Mouse (Mus musculus): Measurements from ENCODE around the gene Clca3a1. TPM values are rescaled to one million over a fixed set of nuclear protein-coding genes. Genes with fewer than 3 reads are reported as not detected.

The Clca3a1 gene
- polyA plus RNA-seq, 1 experiment: 1.0 TPM

GRCm38 (mm10) chr3:144719088-144719900 lies 41.5 kb downstream of the Clca3a1 start:
- Histone ChIP-seq H3K27ac (ENCODE audit: control insufficient read depth, insufficient read depth, low read length) (peak overlapping the region; percentile 90), H3K4me3 (ENCODE audit: control insufficient read depth, insufficient read depth, low read length) (peak overlapping the region; percentile 94), H3K27me3 (ENCODE audit: control insufficient read depth, insufficient read depth, low read length) (no peaks in the 10 kb centered on the region), H3K36me3 (ENCODE audit: control insufficient read depth, insufficient read depth, low read length) (no peaks in the 10 kb centered on the region), H3K4me1 (replicated peaks; ENCODE audit: control insufficient read depth, insufficient read depth, low read length) (peaks cover 13% of the 10 kb centered on the region)
- TF ChIP-seq CTCF (IDR thresholded peaks at IDR 0.05; ENCODE audit: borderline replicate concordance, control insufficient read depth, extremely low read depth, insufficient read depth, low read length, poor library complexity) (no peak), POLR2A (IDR thresholded peaks at IDR 0.05; ENCODE audit: control insufficient read depth, extremely low read depth, insufficient read depth, low read length, poor library complexity) (no peak)
- under 1% methylated on average over 56 of the region's 56 CpGs for WGBS
- DNase-seq: peak; percentile 80

GRCm38 (mm10) chr3:144718706-144719087 lies 42.1 kb downstream of the Clca3a1 start:
- Histone ChIP-seq H3K36me3 (ENCODE audit: control insufficient read depth, insufficient read depth, low read length) (no peaks in the 10 kb centered on the region), H3K27me3 (ENCODE audit: control insufficient read depth, insufficient read depth, low read length) (no peaks in the 10 kb centered on the region), H3K4me1 (replicated peaks; ENCODE audit: control insufficient read depth, insufficient read depth, low read length) (peaks cover 15% of the 10 kb centered on the region), H3K4me3 (ENCODE audit: control insufficient read depth, insufficient read depth, low read length) (no peak overlapping the region; the same call in 1 of the 2 replicates), H3K27ac (ENCODE audit: control insufficient read depth, insufficient read depth, low read length) (no peak overlapping the region; the same call in 1 of the 2 replicates)
- 13% methylated on average over 7 of the region's 7 CpGs for WGBS
- no peak for DNase-seq
- TF ChIP-seq CTCF (IDR thresholded peaks at IDR 0.05; ENCODE audit: borderline replicate concordance, control insufficient read depth, extremely low read depth, insufficient read depth, low read length, poor library complexity) (no peak), POLR2A (IDR thresholded peaks at IDR 0.05; ENCODE audit: control insufficient read depth, extremely low read depth, insufficient read depth, low read length, poor library complexity) (no peak)

- Histone ChIP-seq H3K4me1 (replicated peaks; ENCODE audit: control insufficient read depth, insufficient read depth, low read length) (peaks cover 15% of the 10 kb centered on the region), H3K27ac (ENCODE audit: control insufficient read depth, insufficient read depth, low read length) (no peak overlapping the region), H3K36me3 (ENCODE audit: control insufficient read depth, insufficient read depth, low read length) (no peaks in the 10 kb centered on the region), H3K4me3 (ENCODE audit: control insufficient read depth, insufficient read depth, low read length) (no peak overlapping the region), H3K27me3 (ENCODE audit: control insufficient read depth, insufficient read depth, low read length) (no peaks in the 10 kb centered on the region)
- TF ChIP-seq POLR2A (IDR thresholded peaks at IDR 0.05; ENCODE audit: control insufficient read depth, extremely low read depth, insufficient read depth, low read length, poor library complexity): no peak
- no peak for TF ChIP-seq CTCF (IDR thresholded peaks at IDR 0.05; ENCODE audit: borderline replicate concordance, control insufficient read depth, extremely low read depth, insufficient read depth, low read length, poor library complexity)
- 92% methylated on average over 6 of the region's 6 CpGs for WGBS
- DNase-seq: no peak
These were observed 42.9 kb downstream of the Clca3a1 start for GRCm38 (mm10) chr3:144717835-144718234.

- Histone ChIP-seq H3K27me3 (ENCODE audit: control insufficient read depth, insufficient read depth, low read length) (no peaks in the 10 kb centered on the region), H3K36me3 (ENCODE audit: control insufficient read depth, insufficient read depth, low read length) (peaks cover 5% of the 10 kb centered on the region), H3K4me1 (replicated peaks; ENCODE audit: control insufficient read depth, insufficient read depth, low read length) (peaks cover 15% of the 10 kb centered on the region), H3K4me3 (ENCODE audit: control insufficient read depth, insufficient read depth, low read length) (no peak overlapping the region), H3K27ac (ENCODE audit: control insufficient read depth, insufficient read depth, low read length) (no peak overlapping the region)
- WGBS: 92% methylated on average over 3 of the region's 3 CpGs
- no peak for DNase-seq
- TF ChIP-seq CTCF (IDR thresholded peaks at IDR 0.05; ENCODE audit: borderline replicate concordance, control insufficient read depth, extremely low read depth, insufficient read depth, low read length, poor library complexity) (no peak), POLR2A (IDR thresholded peaks at IDR 0.05; ENCODE audit: control insufficient read depth, extremely low read depth, insufficient read depth, low read length, poor library complexity) (no peak)
These were observed 43.7 kb downstream of the Clca3a1 start for GRCm38 (mm10) chr3:144717121-144717520.

- peaks cover 17% of the 10 kb centered on the region for H3K36me3 ChIP-seq (ENCODE audit: control insufficient read depth, insufficient read depth, low read length)
- no peak overlapping the region for H3K27ac ChIP-seq (ENCODE audit: control insufficient read depth, insufficient read depth, low read length)
- H3K27me3 ChIP-seq (ENCODE audit: control insufficient read depth, insufficient read depth, low read length): no peaks in the 10 kb centered on the region
- 43% methylated on average over 9 of the region's 9 CpGs for WGBS
- no peak for DNase-seq
- H3K4me3 ChIP-seq (ENCODE audit: control insufficient read depth, insufficient read depth, low read length): no peak overlapping the region
- TF ChIP-seq POLR2A (IDR thresholded peaks at IDR 0.05; ENCODE audit: control insufficient read depth, extremely low read depth, insufficient read depth, low read length, poor library complexity): no peak
- TF ChIP-seq CTCF (IDR thresholded peaks at IDR 0.05; ENCODE audit: borderline replicate concordance, control insufficient read depth, extremely low read depth, insufficient read depth, low read length, poor library complexity): no peak
- H3K4me1 ChIP-seq (replicated peaks; ENCODE audit: control insufficient read depth, insufficient read depth, low read length): peaks cover 15% of the 10 kb centered on the region
These were observed 44.9 kb downstream of the Clca3a1 start for GRCm38 (mm10) chr3:144715901-144716300.

- no peak for TF ChIP-seq CTCF (IDR thresholded peaks at IDR 0.05; ENCODE audit: borderline replicate concordance, control insufficient read depth, extremely low read depth, insufficient read depth, low read length, poor library complexity)
- TF ChIP-seq POLR2A (IDR thresholded peaks at IDR 0.05; ENCODE audit: control insufficient read depth, extremely low read depth, insufficient read depth, low read length, poor library complexity): no peak
- H3K4me1 ChIP-seq (replicated peaks; ENCODE audit: control insufficient read depth, insufficient read depth, low read length): peaks cover 15% of the 10 kb centered on the region
- peaks cover 20% of the 10 kb centered on the region for H3K36me3 ChIP-seq (ENCODE audit: control insufficient read depth, insufficient read depth, low read length)
- H3K27ac ChIP-seq (ENCODE audit: control insufficient read depth, insufficient read depth, low read length): no peak overlapping the region
- no peak for DNase-seq
- WGBS: 87% methylated on average over 7 of the region's 7 CpGs
- no peaks in the 10 kb centered on the region for H3K27me3 ChIP-seq (ENCODE audit: control insufficient read depth, insufficient read depth, low read length)
- H3K4me3 ChIP-seq (ENCODE audit: control insufficient read depth, insufficient read depth, low read length): no peak overlapping the region
These were observed 45.7 kb downstream of the Clca3a1 start for GRCm38 (mm10) chr3:144715033-144715432.

All from thymus, adult 2 months (tissue).